Mouse (Mus musculus): ENCODE data around the gene Dynlt1a. TPM values are rescaled to one million over a fixed set of nuclear protein-coding genes. Genes with fewer than 3 reads are reported as not detected.

Gene Dynlt1a
- total and polyA plus RNA-seq, 2 experiments from 2014 or later: 6.0 to 6.6 TPM

Other genes starting within 250 kb of the Dynlt1a start
- 4.2 and 6.8 TPM in 2 replicates for gene Serac1, start 237.8 kb downstream of the Dynlt1a start, total RNA-seq (2014; rRNA removed; ENCODE audit: low replicate concordance)
- gene Serac1, start 237.8 kb downstream of the Dynlt1a start, polyA plus RNA-seq (2015; fragmentation: Nextera tagmentation; extraction: Ambion mirVana): 4.2 and 5.5 TPM in 2 replicates
- gene Gtf2h5, start 237.7 kb downstream of the Dynlt1a start, total RNA-seq (2014; rRNA removed; ENCODE audit: low replicate concordance): 23.2 and 43.4 TPM in 2 replicates
- 167 and 169 TPM in 2 replicates for gene Gtf2h5, start 237.7 kb downstream of the Dynlt1a start, polyA plus RNA-seq (2015; fragmentation: Nextera tagmentation; extraction: Ambion mirVana)
- gene Tulp4, start 211.1 kb downstream of the Dynlt1a start, total RNA-seq (2014; rRNA removed; ENCODE audit: low replicate concordance): 45.2 and 53.1 TPM in 2 replicates
- 33.3 and 36.0 TPM in 2 replicates for gene Tulp4, start 211.1 kb downstream of the Dynlt1a start, polyA plus RNA-seq (2015; fragmentation: Nextera tagmentation; extraction: Ambion mirVana)
- 10.0 and 17.9 TPM in 2 replicates for gene Tmem181a, start 60.6 kb downstream of the Dynlt1a start, total RNA-seq (2014; rRNA removed; ENCODE audit: low replicate concordance)
- 10.0 and 12.0 TPM in 2 replicates for gene Tmem181a, start 60.6 kb downstream of the Dynlt1a start, polyA plus RNA-seq (2015; fragmentation: Nextera tagmentation; extraction: Ambion mirVana)
- 214 and 264 TPM in 2 replicates for gene Dynlt1b, start 112.6 kb upstream of the Dynlt1a start, total RNA-seq (2014; rRNA removed; ENCODE audit: low replicate concordance)
- 558 and 559 TPM in 2 replicates for gene Dynlt1b, start 112.6 kb upstream of the Dynlt1a start, polyA plus RNA-seq (2015; fragmentation: Nextera tagmentation; extraction: Ambion mirVana)

Measured in heart, postnatal 0 days (tissue).